Mouse (Mus musculus): ENCODE data around the gene Zfp229.
"Not testable (repeated sequence)": the region's sequence is repeated elsewhere in the genome, so short reads cannot be mapped to it uniquely, and the experiment has no call there.

The Zfp229 gene

DNA sequence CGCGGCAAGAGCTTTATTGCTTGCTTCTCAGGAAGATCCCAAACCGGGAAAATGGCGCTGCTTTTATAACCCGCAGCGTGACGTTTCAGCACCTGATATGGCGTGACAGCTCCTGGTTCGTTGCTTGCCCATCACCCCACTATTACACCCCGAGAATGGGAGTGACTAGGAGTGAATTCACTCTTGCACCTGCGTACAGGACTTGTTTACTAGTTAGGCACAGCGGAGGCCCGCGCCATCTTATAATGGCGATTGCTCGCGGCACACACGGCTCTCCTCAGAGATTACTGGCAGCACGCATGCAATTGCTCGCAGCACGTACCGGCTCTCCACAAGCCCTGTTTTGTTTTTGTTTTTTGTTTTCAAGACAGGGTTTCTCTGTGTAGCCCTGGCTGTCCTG, at the start of gene Zfp229:
Gene Zfp229 (plus strand): TSS at position 301 of the 400 bp plus-strand sequence.
- not testable (repeated sequence) for DNase-seq (ENCODE audit: low spot score)

DNA sequence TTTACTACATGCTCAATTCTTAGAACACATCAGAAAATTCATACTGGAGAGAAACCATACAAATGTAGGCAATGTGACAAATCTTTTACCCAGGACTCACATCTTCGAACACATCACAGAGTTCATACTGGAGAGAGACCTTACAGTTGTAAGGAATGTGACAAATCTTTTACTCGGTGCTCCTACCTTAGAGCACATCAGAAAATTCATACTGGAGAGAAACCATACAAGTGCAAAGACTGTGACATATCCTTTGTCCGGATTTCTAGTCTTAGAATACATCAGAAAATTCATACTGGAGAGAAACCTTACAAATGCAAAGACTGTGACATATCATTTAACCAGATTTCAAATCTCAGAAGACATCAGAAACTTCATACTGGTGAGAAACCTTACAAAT, 39.0 kb upstream of the Zfp229 start, which contains the start of gene Gm10226:
Gene Gm10226 (plus strand): TSS at position 301 of the 400 bp plus-strand sequence.
- DNase-seq (ENCODE audit: low spot score), result no peak

- no peak for DNase-seq (ENCODE audit: low spot score)
Observed at GRCm38 (mm10) chr17:21693342-21693741, 37.3 kb upstream of the Zfp229 start.

DNA sequence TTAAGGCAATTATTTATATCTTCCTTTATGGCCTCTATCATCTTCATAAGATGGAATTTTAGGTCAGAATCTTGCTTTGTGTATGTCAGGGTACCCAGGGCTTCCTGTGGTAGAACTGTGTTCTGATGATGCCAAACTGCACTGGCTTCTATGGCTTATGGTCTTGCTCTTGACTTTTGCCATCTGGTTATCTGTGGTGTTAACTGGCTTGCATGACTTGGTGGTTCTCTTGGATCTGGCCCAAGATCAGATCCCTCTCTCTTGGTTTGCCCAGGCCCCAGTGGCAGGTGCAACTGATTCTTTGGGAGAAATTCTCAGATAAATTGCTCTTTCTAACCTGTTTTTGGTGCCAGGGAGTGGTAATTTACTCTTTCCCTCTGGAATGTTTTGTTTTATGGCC, 34.5 kb upstream of the Zfp229 start:
- no peak for DNase-seq (ENCODE audit: low spot score)

DNA sequence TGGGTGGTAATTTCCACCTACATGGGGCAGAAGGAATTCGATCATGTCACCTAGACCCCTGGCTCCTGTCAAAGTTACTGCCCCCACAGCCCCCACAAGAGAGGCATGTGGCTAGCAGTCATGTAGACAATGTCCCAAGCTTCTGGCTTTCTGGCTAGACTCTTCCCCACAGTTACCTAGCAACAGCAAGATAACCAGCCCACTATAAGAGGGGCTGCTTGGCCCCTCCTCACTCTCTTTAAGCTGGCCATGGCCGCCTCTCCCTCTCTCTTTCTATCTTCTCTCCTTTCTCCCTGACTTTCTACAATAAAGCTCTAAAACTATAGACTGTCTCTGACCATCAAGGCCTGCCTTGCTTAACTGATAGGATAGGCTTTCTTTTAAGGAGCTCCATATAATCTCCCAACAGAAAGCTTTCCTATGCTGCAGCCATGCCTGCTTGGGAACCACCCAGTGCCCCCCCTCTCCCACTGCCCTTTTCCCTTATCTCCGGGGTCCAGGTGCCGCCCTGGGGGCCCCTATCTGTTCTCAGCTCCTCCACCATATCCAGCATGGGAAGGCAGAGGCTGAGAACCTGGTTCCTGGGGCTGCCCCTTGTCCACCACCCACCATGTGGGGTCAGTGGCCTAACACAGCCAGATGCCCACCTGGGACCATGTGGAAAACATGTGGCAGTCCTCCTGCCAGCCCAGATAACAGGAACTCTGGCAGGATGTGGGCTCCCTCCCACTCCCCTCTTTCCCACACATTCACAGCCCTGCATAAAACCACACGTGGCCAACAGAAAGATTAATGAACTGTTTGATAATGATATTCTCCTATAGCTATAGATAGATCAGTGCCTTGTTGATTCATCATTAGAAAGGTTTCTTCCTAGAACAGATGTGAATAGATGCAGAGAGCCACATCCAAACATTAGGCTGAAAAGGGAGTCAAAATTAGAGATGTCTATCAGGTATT, 28.0 kb upstream of the Zfp229 start:
- DNase-seq (ENCODE audit: low spot score), result no peak

- no peak for DNase-seq (ENCODE audit: low spot score)
Observed at GRCm38 (mm10) chr17:21703414-21703813, 27.2 kb upstream of the Zfp229 start.

- peak; percentile 81 for DNase-seq (ENCODE audit: low spot score)
Observed at GRCm38 (mm10) chr17:21707343-21707996, 23.1 kb upstream of the Zfp229 start, which contains the start of gene Zfp760. Gene Zfp760 (plus strand): TSS chr17:21707741.

- DNase-seq (ENCODE audit: low spot score), result no peak
Observed at GRCm38 (mm10) chr17:21708401-21708800, 22.2 kb upstream of the Zfp229 start.

DNA sequence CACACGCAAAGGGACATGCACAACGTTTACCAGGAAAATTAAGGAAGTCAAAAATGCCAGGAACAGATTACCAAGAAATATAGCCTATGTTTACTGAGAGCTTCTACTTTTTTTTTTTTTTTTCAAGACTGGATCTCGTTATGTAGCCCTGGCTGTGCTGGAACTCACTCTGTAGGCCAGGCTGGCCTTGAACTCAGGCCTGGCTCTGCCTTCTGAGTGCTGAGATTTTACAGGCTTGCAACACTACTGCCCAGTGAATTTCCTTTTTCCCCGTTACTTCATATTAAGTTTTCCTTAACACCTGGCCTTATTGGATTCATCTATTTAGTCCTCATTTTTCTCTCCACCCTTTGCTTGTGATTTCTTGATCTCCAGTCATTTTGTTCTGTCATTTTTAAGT, 2.5 kb downstream of the Zfp229 start:
- no peak for DNase-seq (ENCODE audit: low spot score)

DNA sequence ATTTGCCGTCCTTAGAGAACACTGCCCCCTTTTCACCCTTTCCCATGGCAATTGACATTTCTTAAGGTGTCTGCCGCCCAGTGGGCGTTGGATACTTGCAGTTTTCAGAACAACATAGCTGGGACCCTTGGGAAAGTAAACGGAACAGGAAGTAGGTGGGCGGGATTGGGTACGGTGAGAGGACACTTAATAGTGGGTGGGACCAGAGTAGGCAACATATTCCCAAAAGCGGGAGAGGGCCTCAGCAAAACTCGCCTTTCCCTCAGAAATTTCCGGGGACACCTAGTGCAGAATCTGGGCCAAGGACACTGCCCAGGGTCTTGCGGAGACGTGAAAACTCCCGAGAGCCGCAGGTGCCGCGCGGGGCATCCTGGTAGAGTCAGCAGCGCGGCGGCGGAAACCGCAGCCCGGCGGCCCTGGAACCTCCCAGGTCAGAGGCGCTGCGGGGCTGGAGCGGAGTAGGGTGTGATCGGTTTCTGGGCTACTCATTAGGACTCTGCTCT, 3.0 kb downstream of the Zfp229 start:
- peak; percentile 76 for DNase-seq (ENCODE audit: low spot score)

DNA sequence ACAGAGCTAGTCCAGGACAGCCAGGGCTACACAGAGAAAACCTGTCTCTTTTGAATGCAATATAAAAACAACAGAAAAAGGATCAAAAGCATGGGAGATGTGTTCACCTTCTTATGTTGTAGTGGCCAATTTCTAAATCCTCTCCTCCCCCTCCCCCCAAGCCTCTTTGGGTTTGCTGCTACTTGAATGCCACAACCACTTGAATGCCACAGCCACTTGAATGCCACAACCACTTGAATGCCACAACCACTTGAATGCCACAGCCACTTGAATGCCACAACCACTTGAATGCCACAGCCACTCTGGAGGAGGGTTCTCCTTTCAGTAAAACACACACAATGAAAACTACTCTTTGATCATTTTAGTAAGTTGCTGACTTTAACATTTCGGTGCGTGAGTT, 22.2 kb downstream of the Zfp229 start:
- DNase-seq (ENCODE audit: low spot score), result no peak

DNA sequence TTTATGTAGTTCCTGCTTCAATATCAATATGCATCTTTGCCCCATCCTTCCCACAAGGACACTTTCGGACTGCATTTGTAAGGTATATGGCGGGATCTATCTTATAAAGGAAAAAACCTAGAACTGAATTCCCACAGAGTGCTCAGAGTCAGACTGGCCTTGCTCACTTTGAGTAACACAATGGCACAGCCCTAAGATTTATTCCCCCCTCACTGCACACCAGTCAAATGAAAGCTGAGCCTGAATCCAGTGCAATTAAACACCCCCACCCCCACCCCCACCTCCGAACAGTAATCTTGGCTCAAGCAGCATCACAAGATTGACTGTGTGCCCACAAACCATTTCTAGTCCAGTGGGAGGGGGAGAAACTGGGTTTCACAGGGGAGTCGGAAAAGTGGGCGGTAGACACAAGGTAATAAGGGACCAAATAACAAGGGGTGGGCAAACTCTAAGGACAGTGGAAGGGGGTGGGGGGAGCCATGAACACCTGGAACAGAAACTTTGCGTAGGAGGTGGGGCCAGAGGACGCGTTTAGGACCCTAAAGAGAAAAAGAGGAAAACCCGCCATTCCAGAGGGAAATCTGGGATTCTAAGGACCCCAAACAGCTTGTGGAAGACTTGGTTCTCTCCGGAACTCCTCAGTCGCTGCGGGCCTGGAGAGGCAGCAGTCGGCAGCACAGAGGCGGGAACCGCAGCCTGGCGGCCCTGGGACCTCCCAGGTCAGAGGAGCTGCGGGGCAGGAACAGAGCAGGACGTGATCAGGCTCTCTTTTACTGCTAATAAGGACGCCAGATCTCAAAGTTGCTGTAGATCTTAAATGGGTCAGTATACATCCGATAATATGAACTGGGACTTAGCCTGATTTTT, 23.0 kb downstream of the Zfp229 start:
- peak; percentile 49 for DNase-seq (ENCODE audit: low spot score)

GRCm38 (mm10) chr17:21770336-21770735, 39.7 kb downstream of the Zfp229 start:
- no peak for DNase-seq (ENCODE audit: low spot score)

DNA sequence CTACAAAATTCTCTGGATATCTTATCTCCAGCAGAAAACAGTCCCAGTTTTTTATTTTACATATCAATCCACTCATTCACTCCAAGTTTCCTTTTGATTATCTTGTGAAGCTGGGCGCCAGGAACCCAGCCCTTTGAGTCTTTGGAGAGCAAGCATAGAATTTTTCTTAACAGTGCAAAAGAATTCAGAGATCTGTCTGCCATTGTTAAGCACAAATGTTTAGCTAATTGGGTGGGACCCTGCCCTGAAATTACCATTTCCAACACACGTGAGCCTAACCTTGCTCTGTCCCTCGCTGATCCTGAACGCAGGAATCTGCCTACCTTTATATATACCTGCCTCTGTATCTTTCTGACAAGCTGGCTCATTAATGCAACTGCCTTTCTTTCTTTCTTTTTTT, 61.7 kb downstream of the Zfp229 start:
- no peak for DNase-seq (ENCODE audit: low spot score)

DNA sequence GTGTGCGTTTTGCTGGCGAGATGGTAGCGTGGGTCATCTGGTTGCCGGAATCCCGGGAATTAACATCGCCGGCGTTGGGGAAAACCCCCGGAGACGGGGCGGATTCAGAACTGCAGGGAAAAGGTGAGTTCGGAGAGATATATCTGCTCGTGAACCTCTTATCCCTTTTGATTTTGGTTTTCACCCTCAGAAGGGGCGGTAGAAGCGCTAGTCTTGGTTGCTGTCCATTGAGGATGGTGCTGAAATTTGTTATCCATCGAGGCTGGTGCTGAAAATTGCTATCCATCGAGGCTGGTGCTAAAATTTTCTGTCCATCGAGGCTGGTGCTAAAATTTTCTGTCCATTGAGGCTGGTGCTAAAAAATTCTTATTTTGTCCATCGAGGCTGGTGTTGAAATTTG, 70.8 kb downstream of the Zfp229 start:
- not testable (repeated sequence) for DNase-seq (ENCODE audit: low spot score)

Data from testis, postnatal 10 days (tissue).